Mouse (Mus musculus): ENCODE results near the gene Prps1.
"Not testable (repeated sequence)": the region's sequence is repeated elsewhere in the genome, so short reads cannot be mapped to it uniquely, and the experiment has no call there.

Prps1 gene

DNA sequence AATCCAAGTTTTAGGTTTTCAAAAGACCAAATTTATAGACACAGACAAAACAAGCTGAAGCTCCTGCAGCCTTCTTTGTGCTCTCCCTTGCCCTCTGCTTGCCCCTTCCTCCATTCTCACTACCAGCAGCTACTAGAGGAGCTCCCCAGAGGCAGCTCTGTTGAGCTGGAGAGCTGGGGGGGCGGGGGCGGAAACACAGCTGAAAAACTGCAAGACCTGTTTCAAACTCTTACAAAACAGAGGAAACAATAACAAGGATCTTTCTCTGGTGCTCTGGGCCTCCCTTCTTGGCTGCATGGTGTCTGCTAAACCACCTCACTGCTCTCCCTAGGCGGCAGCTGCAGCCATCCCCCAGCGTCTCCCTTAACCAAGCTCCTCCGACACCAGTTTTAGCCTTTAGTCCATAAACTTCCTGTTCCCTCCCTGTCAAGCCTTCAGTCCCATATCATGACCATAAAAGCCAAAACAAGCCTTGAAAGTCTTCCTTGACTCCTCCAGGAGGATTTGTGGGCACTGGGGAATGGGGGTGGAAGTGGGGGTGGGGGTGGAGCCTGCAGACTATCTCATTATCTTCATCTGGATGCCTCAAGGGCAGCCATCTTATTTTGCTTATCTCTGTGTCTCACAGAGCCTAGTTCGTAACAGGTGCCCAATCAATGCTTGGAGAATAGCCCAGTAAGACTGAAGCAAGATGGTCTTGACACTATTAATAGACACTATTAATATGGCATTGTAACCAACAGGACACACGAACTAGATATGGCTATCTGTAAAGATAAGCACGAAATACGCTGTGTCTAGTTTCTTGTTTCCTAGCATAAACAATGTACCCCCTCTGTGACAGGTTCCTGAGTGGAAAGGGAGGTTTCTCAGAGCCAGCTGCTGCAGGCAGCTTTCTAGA, 45.2 kb downstream of the Prps1 start:
- DNase-seq, result no peak

- peak; percentile 54 for DNase-seq
Measured at GRCm38 (mm10) chrX:140503905-140504304, 47.5 kb downstream of the Prps1 start.

- DNase-seq, result peak; percentile 71
Measured at GRCm38 (mm10) chrX:140505497-140506238, 49.3 kb downstream of the Prps1 start.

DNA sequence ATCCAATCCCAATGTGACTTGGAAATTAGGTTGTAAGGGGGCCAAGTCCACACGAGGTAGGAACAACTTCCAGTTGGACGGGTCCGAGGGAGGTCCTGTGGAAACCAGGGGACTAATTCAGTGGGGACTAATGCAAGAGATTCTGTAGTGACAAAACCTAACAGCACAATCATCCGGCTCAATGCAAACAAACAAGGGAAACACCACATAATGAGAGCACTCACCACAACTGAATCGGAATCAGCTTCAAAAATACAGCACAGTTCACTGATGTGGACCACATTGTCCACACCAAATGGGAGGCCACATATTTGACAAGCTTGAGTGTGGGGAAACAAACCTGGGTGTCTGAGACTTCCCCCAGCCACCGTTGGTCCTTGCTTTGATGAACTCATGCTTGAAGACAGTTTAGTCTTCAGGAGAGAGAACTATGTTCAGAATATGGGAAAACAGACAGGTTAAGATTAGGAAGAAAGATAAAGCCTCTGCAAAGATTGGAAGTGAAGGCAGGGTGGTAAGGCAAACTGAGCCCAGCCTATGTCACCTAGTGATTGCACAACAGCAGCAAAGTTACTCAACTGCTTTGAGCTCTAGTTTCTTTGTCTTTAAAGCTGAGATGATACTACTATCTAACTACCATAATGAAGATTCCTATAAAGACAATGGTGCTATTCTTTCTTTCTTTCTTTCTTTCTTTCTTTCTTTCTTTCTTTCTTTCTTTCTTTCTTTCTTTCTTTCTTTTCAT, 50.2 kb downstream of the Prps1 start:
- DNase-seq, result no peak

- no peak for DNase-seq
Measured at GRCm38 (mm10) chrX:140507377-140507776, 51.0 kb downstream of the Prps1 start.

GRCm38 (mm10) chrX:140508791-140509190, 52.4 kb downstream of the Prps1 start:
- not testable (repeated sequence) for DNase-seq

DNA sequence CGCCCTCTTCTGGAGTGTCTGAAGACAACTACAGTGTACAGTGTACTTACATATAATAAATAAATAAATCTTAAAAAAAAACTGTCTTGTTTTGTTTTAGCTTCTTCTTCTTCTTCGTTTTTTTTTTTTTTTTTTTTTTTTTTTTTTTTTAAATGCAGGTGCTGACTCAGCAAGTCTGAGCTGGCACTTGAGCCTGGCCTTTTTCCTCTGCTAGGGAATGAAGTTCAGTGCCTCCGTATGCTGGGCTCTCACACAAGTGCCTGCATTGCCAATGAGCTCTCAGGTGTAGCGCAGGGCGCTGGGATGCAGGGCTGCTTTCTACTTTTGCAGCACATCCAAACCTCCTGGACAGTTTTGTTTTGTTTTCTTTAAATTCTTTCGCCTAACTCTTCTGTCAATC, 53.4 kb downstream of the Prps1 start:
- DNase-seq, result no peak

- DNase-seq, result peak; percentile 90
Measured at GRCm38 (mm10) chrX:140510696-140511429, 54.5 kb downstream of the Prps1 start.

- DNase-seq, result no peak
Measured at GRCm38 (mm10) chrX:140511687-140512651, 55.6 kb downstream of the Prps1 start.

DNA sequence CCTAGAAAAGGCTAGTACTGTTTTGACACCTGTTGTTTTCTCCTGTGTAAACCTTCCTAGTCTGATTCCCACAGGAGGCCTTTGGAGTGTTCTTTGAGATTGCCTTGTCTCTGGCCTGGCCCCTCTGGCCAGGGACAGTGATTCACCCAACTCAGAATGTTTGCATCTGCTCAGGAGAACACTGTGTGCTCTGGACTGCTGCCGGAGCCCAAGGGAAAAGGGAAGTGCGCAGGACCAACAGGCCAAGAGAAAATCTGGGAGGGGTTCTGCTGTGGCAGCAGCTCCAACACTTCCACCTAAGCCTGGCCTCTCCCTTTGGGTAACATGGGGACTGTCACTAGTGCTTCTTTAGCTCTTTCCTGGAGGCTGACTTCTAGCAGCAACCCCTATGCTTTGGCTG, 57.0 kb downstream of the Prps1 start:
- no peak for DNase-seq

DNA sequence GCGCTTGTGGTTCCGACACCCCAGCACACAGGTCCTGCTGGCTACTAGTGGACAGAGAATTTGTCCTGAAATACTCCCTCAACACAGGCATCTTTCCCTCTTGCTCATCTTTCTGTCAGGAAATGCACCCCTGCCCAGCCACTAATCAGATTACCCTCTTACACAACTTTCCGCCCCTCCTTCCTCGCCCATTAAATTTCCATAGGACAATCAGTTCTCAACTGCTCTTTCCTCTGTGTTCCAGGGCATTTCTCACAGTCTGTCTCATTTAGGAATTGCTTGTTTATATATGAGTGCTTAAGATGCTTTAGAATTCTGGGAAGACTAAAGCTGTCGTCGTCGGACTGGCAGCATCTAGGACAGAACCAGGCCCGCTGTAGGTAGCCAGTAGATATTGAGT, 61.9 kb downstream of the Prps1 start:
- DNase-seq, result no peak

- DNase-seq, result peak; percentile 98
Measured at GRCm38 (mm10) chrX:140520146-140521102, 64.0 kb downstream of the Prps1 start.

- DNase-seq, result peak; percentile 64
Measured at GRCm38 (mm10) chrX:140522071-140522765, 65.8 kb downstream of the Prps1 start.

GRCm38 (mm10) chrX:140524231-140524630, 67.8 kb downstream of the Prps1 start:
- DNase-seq, result no peak

Data from kidney, adult 11 months (tissue).